ENCODE assay signal across 23 mouse cellular contexts in genomic region chr5:118962152-118962551, GRCm38 (mm10).
"Had no signal": no experiment of that assay in that cellular context is flagged by ENCODE, and none has a peak within 500 bp of the region (broad histone marks: within the 10 kb centered on the region; RNA-seq: fewer than 3 reads in every experiment).

No protein-coding gene starts in this region.

- DNase-seq: forebrain, postnatal 0 days; gastrocnemius, postnatal 14 days; gastrocnemius, postnatal 36 days; heart, adult 11 months; heart, adult 2 months; heart, postnatal 14 days; heart, postnatal 36 days; kidney, adult 18-20 months; kidney, adult 9 months; kidney, postnatal 10 days; kidney, postnatal 4 days; left cerebral cortex, postnatal 4 days had no signal

- H3K27me3 ChIP-seq: hindbrain, embryonic 15.5 days; limb, embryonic 15.5 days had no signal

- H3K9me3 ChIP-seq: heart, embryonic 15.5 days; hindbrain, embryonic 13.5 days; hindbrain, embryonic 15.5 days; limb, embryonic 13.5 days; limb, embryonic 15.5 days; liver, embryonic 12.5 days had no signal

- H3K4me1 ChIP-seq: heart, embryonic 15.5 days; limb, embryonic 15.5 days; liver, embryonic 12.5 days had no signal

- ATAC-seq: forebrain, postnatal 0 days; hindbrain, postnatal 0 days; liver, embryonic 12.5 days had no signal

- H3K4me2 ChIP-seq: heart, embryonic 11.5 days; heart, embryonic 13.5 days; heart, embryonic 15.5 days; hindbrain, embryonic 13.5 days; hindbrain, embryonic 15.5 days; limb, embryonic 13.5 days; limb, embryonic 15.5 days; liver, embryonic 12.5 days had no signal

- H3K36me3 ChIP-seq: heart, embryonic 13.5 days; heart, embryonic 15.5 days; hindbrain, embryonic 13.5 days; hindbrain, embryonic 15.5 days; limb, embryonic 13.5 days; limb, embryonic 15.5 days; liver, embryonic 12.5 days had no signal

- H3K27ac ChIP-seq: heart, adult 2 months; heart, embryonic 13.5 days; heart, embryonic 15.5 days; hindbrain, embryonic 13.5 days; hindbrain, embryonic 15.5 days; hindbrain, postnatal 0 days; layer of hippocampus, adult 2 months; limb, embryonic 13.5 days; limb, embryonic 15.5 days; liver, embryonic 12.5 days; liver, embryonic 14.5 days had no signal

- H3K9ac ChIP-seq: forebrain, postnatal 0 days; heart, embryonic 13.5 days; heart, embryonic 15.5 days; hindbrain, embryonic 13.5 days; hindbrain, embryonic 15.5 days; limb, embryonic 13.5 days; limb, embryonic 15.5 days; liver, embryonic 12.5 days; liver, embryonic 14.5 days had no signal

- H3K4me3 ChIP-seq: heart, adult 2 months; heart, embryonic 13.5 days; heart, embryonic 15.5 days; hindbrain, embryonic 13.5 days; hindbrain, embryonic 15.5 days; layer of hippocampus, adult 2 months; limb, embryonic 13.5 days; limb, embryonic 15.5 days; liver, embryonic 12.5 days had no signal
